8 mouse cellular contexts compared by ENCODE assay signal in genomic region chr7:81343831-81344230, GRCm38 (mm10). TPM values are rescaled to one million over a fixed set of nuclear protein-coding genes. Genes with fewer than 3 reads are reported as not detected.
A peak's percentile ranks its signal among the peaks of the same experiment; 100 is the strongest.
DNase-seq lines count a peak whose midpoint lies in the region; ATAC-seq and TF ChIP-seq lines count a peak whose summit lies in the region.

No protein-coding gene starts in this region.

- H3K27ac ChIP-seq in heart, embryonic 11.5 days (ENCODE audit: low read depth, low read length) = no peak overlapping the region
- H3K27ac ChIP-seq in ES-E14 (ENCODE audit: insufficient read depth, low read depth, low read length, poor library complexity, severe bottlenecking) = peak overlapping the region; percentile 85
- no peak overlapping the region for H3K27ac ChIP-seq in heart, embryonic 14.5 days (replicated peaks in 1 of 2; ENCODE audit: control insufficient read depth in 1 of 2, insufficient read depth in 1 of 2, low read depth in 2 of 2, low read length in 2 of 2)
- peak overlapping the region; percentile 79 for H3K27ac ChIP-seq in liver, embryonic 16.5 days (ENCODE audit: low read length)

- no peaks in the 10 kb centered on the region for H3K27me3 ChIP-seq in heart, embryonic 11.5 days (ENCODE audit: control insufficient read depth, insufficient read depth, low read length)
- no peaks in the 10 kb centered on the region for H3K27me3 ChIP-seq in heart, embryonic 14.5 days (ENCODE audit: control insufficient read depth, insufficient read depth, low read length)
- no peaks in the 10 kb centered on the region for H3K27me3 ChIP-seq in liver, embryonic 16.5 days (ENCODE audit: control insufficient read depth, insufficient read depth, low read depth, low read length)

- H3K9ac ChIP-seq in heart, embryonic 11.5 days (ENCODE audit: low read depth, low read length) = peak overlapping the region; percentile 92
- H3K9ac ChIP-seq in ES-E14 (ENCODE audit: insufficient read depth, low read depth, low read length, poor library complexity, severe bottlenecking) = peak overlapping the region; percentile 100
- H3K9ac ChIP-seq in heart, embryonic 14.5 days (ENCODE audit: low read length) = peak overlapping the region; percentile 99
- peak overlapping the region; percentile 90 for H3K9ac ChIP-seq in liver, embryonic 16.5 days (ENCODE audit: low read depth, low read length)

- peaks cover 34% of the 10 kb centered on the region for H3K36me3 ChIP-seq in heart, embryonic 11.5 days (ENCODE audit: control insufficient read depth, insufficient read depth, low read length)
- H3K36me3 ChIP-seq in ES-E14 (ENCODE audit: control insufficient read depth, insufficient read depth, low read length, poor library complexity, severe bottlenecking) = peaks cover 39% of the 10 kb centered on the region
- H3K36me3 ChIP-seq in heart, embryonic 14.5 days (ENCODE audit: control insufficient read depth, insufficient read depth, low read length) = peaks cover 53% of the 10 kb centered on the region
- H3K36me3 ChIP-seq in liver, embryonic 16.5 days (ENCODE audit: control insufficient read depth, insufficient read depth) = peaks cover 27% of the 10 kb centered on the region

- 9% methylated on average over 10 of the region's 10 CpGs for WGBS in heart, embryonic 11.5 days (ENCODE audit: insufficient replicate concordance)
- WGBS in heart, embryonic 14.5 days = 6% methylated on average over 10 of the region's 10 CpGs
- WGBS in liver, embryonic 16.5 days (ENCODE audit: insufficient replicate concordance) = 2% methylated on average over 10 of the region's 10 CpGs

- no peaks in the 10 kb centered on the region; the same call in 1 of the 2 replicates for H3K9me3 ChIP-seq in heart, embryonic 11.5 days (replicated peaks; ENCODE audit: control insufficient read depth, low read length)
- H3K9me3 ChIP-seq in ES-E14 (ENCODE audit: control insufficient read depth, insufficient read depth, low read depth, low read length) = no peaks in the 10 kb centered on the region
- H3K9me3 ChIP-seq in heart, embryonic 14.5 days (ENCODE audit: control insufficient read depth, low read length) = no peaks in the 10 kb centered on the region
- no peaks in the 10 kb centered on the region for H3K9me3 ChIP-seq in liver, embryonic 16.5 days (replicated peaks; ENCODE audit: control insufficient read depth, low read length)

- H3K4me3 ChIP-seq in heart, embryonic 11.5 days (ENCODE audit: low read depth, low read length) = peak overlapping the region; percentile 81
- peak overlapping the region; percentile 90 to 97 for H3K4me3 ChIP-seq in ES-E14 (ENCODE audit: insufficient read depth in 1 of 2, low read depth in 1 of 2, low read length in 2 of 2, poor library complexity in 1 of 2, severe bottlenecking in 1 of 2)
- H3K4me3 ChIP-seq in heart, embryonic 14.5 days (ENCODE audit: control insufficient read depth in 1 of 2, insufficient read depth in 1 of 2, low read depth in 1 of 2, low read length in 2 of 2) = peak overlapping the region; percentile 93 to 96
- H3K4me3 ChIP-seq in liver, embryonic 16.5 days (ENCODE audit: low read depth, low read length) = peak overlapping the region; percentile 86

- peaks cover 17% of the 10 kb centered on the region for H3K4me1 ChIP-seq in heart, embryonic 11.5 days (ENCODE audit: control insufficient read depth, insufficient read depth, low read length)
- H3K4me1 ChIP-seq in ES-E14 (ENCODE audit: control insufficient read depth in 2 of 2, insufficient read depth in 2 of 2, low read length in 2 of 2, poor library complexity in 1 of 2) = peaks cover 0 to 5% of the 10 kb centered on the region in 2 experiments; a peak in 1 of 4 replicates
- peaks cover 14 to 23% of the 10 kb centered on the region in 2 experiments for H3K4me1 ChIP-seq in heart, embryonic 14.5 days (ENCODE audit: control insufficient read depth in 2 of 2, insufficient read depth in 2 of 2, low read length in 2 of 2)
- H3K4me1 ChIP-seq in liver, embryonic 16.5 days (ENCODE audit: control insufficient read depth, low read depth, low read length) = peaks cover 20% of the 10 kb centered on the region

- intact Hi-C loops in heart, postnatal 14 days (cut with DNase I) = loop anchor here (5.0 kb wide), 1 partner anchor 487 kb away; no protein-coding TSS in a partner anchor

- peak overlapping the region; percentile 94 for H3K4me2 ChIP-seq in heart, embryonic 11.5 days
- H3K4me2 ChIP-seq in heart, embryonic 14.5 days (ENCODE audit: low read length) = peak overlapping the region; percentile 94
- H3K4me2 ChIP-seq in liver, embryonic 16.5 days (ENCODE audit: low read depth, low read length) = peak overlapping the region; percentile 65

- no peak for ATAC-seq in heart, embryonic 11.5 days (replicated peaks; ENCODE audit: insufficient number of reproducible peaks, low FRiP score, low TSS enrichment)
- no peak for ATAC-seq in heart, embryonic 14.5 days (ENCODE audit: insufficient number of reproducible peaks, insufficient read depth, low FRiP score, low read depth)
- ATAC-seq in liver, embryonic 16.5 days (ENCODE audit: low read depth) = no peak

- in situ Hi-C loops in ES-E14 (cut with MboI; ENCODE audit: low sequenced_read_pairs in 2 of 2, unreplicated experiment in 2 of 2) = loop anchor here in 1 of 2 experiments (25.0 kb wide), 1 partner anchor 182 kb away; no protein-coding TSS in a partner anchor

- DNase-seq in heart, postnatal 14 days = no peak
- no peak for DNase-seq in ES-E14 (ENCODE audit: low read depth, low spot score)
- DNase-seq in cerebellum, postnatal 14 days = no peak
- no peak for DNase-seq in left cerebral cortex, adult 9 months (ENCODE audit: low spot score in 2 of 2)
- no peak for DNase-seq in retina, postnatal 1 day

TF ChIP-seq in ES-E14, 5 proteins besides CTCF, POLR2A, EP300 and RAD21:
- TF ChIP-seq ZNF384 (IDR thresholded peaks at IDR 0.05; ENCODE audit: low read depth, low read length) = no peak
- TF ChIP-seq CHD2 (IDR thresholded peaks at IDR 0.05; ENCODE audit: low read depth, low read length) = no peak
- TF ChIP-seq MAFK (IDR thresholded peaks at IDR 0.05; ENCODE audit: insufficient read depth, low read depth, low read length) = no peak

RNA-seq across cellular contexts. Expression of gene Rps17, which starts 1.2 kb away (rescaled TPM):
- 1,053 and 1,144 TPM in 2 replicates for polyA plus RNA-seq in heart, embryonic 11.5 days (2014; fragmentation: Nextera tagmentation; extraction: Ambion mirVana)
- total RNA-seq in heart, postnatal 14 days (2021) = 100 to 1,000 TPM; 818 to 856 TPM
- 3,128 and 3,434 TPM in 2 replicates for total RNA-seq in ES-E14 (2012; rRNA removed)
- polyA plus RNA-seq in heart, embryonic 14.5 days (2014; fragmentation: Nextera tagmentation; extraction: Ambion mirVana) = 964 and 1,032 TPM in 2 replicates
- 564 and 643 TPM in 2 replicates for polyA plus RNA-seq in liver, embryonic 16.5 days (2015; fragmentation: Nextera tagmentation; extraction: Ambion mirVana)

Comparison
In these comparisons a context has a peak if more than half of its experiments do, and no peak if none do; other contexts are left out.
1. H3K27ac ChIP-seq: peak in ES-E14 (single experiment) and liver, embryonic 16.5 days (single experiment); none in heart, embryonic 11.5 days (single experiment) and heart, embryonic 14.5 days (0 of 2).
2. Peak in every context shown above with its lines, with median percentiles within 50 percentile points of each other: H3K4me2 ChIP-seq, H3K4me3 ChIP-seq and H3K9ac ChIP-seq.